Mouse (Mus musculus) gastrocnemius, adult 2 months (tissue): ENCODE data around the gene Bms1. TPM values are rescaled to one million over a fixed set of nuclear protein-coding genes. Genes with fewer than 3 reads are reported as not detected.

ENCODE experiments used
- DNase-seq: peaks from one replicate; pipeline ENCODE4 v3.0.0; 2022
- H3K27ac ChIP-seq: fragments of 200-600 bp; 2 replicates; pipeline ENCODE4 v1.8.1; 2022; ENCODE audit warnings: mild to moderate bottlenecking
- H3K4me3 ChIP-seq: fragments of 200-600 bp; 2 replicates; pipeline ENCODE4 v1.8.1; 2022; ENCODE audit warnings: mild to moderate bottlenecking, moderate library complexity
- CTCF ChIP-seq: fragments of 200-600 bp; IDR thresholded peaks from 2 replicates; pipeline ENCODE4 v1.8.1; 2022; ENCODE audit warnings: antibody characterized with exemption, mild to moderate bottlenecking, moderate library complexity
- intact Hi-C: fragments of 180-260 bp; cut with DNase I; formaldehyde crosslinking; loops from one replicate; pipeline ENCODE4 v1.15.1; 2025
- microRNA-seq: library from miRNA; unstranded; fragments of <30 nt; microRNA quantifications from one replicate; pipeline ENCODE4 v1.2.0, GENCODE M21; 2021
- total RNA-seq, 2 experiments: library from RNA; stranded (reverse); gene quantifications; 2 replicates each; pipeline ENCODE4 v1.2.3; 2021

The Bms1 gene
- total RNA-seq, 2 experiments from 2014 or later, result 26.3 to 27.0 TPM

GRCm38 (mm10) chr6:118347291-118347690 lies 72.0 kb downstream of the Bms1 start:
- DNase-seq, result no peak
- intact Hi-C loops, result no loop called here
- H3K27ac ChIP-seq, result no peak overlapping the region
- TF ChIP-seq CTCF, result no peak
- H3K4me3 ChIP-seq, result no peak overlapping the region

- Histone ChIP-seq H3K4me3 (no peak overlapping the region), H3K27ac (no peak overlapping the region)
- no peak for TF ChIP-seq CTCF
- DNase-seq, result peak; percentile 41
- intact Hi-C loops, result no loop called here
These were observed 77.3 kb downstream of the Bms1 start for GRCm38 (mm10) chr6:118341861-118342485.

- intact Hi-C loops, result no loop called here
- no peak for TF ChIP-seq CTCF
- no peak overlapping the region for H3K27ac ChIP-seq
These were observed 81.6 kb downstream of the Bms1 start for GRCm38 (mm10) chr6:118337660-118338059.

GRCm38 (mm10) chr6:118336541-118337480 lies 82.5 kb downstream of the Bms1 start:
- intact Hi-C loops, result no loop called here
- no peak for TF ChIP-seq CTCF
- H3K27ac ChIP-seq, result no peak overlapping the region
- no peak overlapping the region for H3K4me3 ChIP-seq
- DNase-seq, result peak; percentile 29

More at GRCm38 (mm10) chr6:118337660-118338059, 81.6 kb downstream of the Bms1 start:
- H3K4me3 ChIP-seq, result no peak overlapping the region
- DNase-seq, result no peak

GRCm38 (mm10) chr6:118335934-118336450 lies 83.3 kb downstream of the Bms1 start:
- no peak overlapping the region for H3K4me3 ChIP-seq
- no peak overlapping the region for H3K27ac ChIP-seq
- intact Hi-C loops, result no loop called here
- DNase-seq, result no peak
- TF ChIP-seq CTCF, result no peak

- DNase-seq, result no peak
- intact Hi-C loops, result no loop called here
These were observed 85.4 kb downstream of the Bms1 start for GRCm38 (mm10) chr6:118333861-118334260.

More at GRCm38 (mm10) chr6:118333861-118334260, 85.4 kb downstream of the Bms1 start:
- no peak overlapping the region for H3K4me3 ChIP-seq
- H3K27ac ChIP-seq, result no peak overlapping the region
- TF ChIP-seq CTCF, result no peak

Small RNAs within 50 kb of the gene (microRNA-seq; reads per million reads assigned to microRNA genes)
- not detected for gene Gm25953

Other genes starting within 250 kb of the Bms1 start
- gene Ret, start 221.8 kb downstream of the Bms1 start, total RNA-seq, result 1 to 10 TPM; 3.2 to 6.6 TPM
- gene Zfp248, start 36.1 kb upstream of the Bms1 start, total RNA-seq, result 1 to 10 TPM; 1.0 to 1.9 TPM
- 1 to 10 TPM; 7.0 to 9.4 TPM for gene Zfp9, start 59.8 kb upstream of the Bms1 start, total RNA-seq
- 1 to 10 TPM; 2.0 to 3.6 TPM for gene Ankrd26, start 142.8 kb upstream of the Bms1 start, total RNA-seq